Mouse (Mus musculus): ENCODE results near the gene Tmem211. TPM values are rescaled to one million over a fixed set of nuclear protein-coding genes. Genes with fewer than 3 reads are reported as not detected.

Gene Tmem211
- 0.07 and 0.09 TPM in 2 replicates for polyA plus RNA-seq (2012; rRNA removed)

DNA sequence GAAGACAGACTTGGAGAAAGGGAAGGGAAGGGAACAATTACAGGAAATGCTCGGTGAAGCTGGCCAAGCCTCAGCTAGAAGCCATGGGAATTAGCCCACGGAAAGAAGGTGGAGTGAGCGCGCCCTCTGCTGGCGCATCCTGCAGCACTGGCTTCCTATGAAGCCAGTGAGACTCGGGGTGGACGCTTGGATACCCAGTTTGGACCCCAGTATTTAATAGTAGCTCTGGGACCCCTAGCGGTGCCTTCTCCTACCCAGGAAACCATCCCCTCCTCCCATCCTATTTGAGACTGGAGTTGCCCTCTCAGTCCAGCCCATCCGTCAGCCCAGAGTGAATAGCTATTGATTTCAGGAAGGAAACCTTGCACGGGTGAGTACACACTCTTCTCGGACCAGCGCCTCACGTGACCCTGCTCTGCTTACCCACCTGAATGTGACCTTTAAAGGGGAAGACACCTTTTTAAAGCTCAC, at the start of gene Tmem211:
Tmem211 (plus strand) TSS at position 278 of the 471 bp plus-strand sequence.
- DNase-seq (ENCODE audit: low read depth) = peak; percentile 94
- TF ChIP-seq CTCF (IDR thresholded peaks at IDR 0.05; ENCODE audit: borderline replicate concordance, extremely low read depth, insufficient read depth, insufficient read length) (peak; percentile 99), POLR2A (IDR thresholded peaks at IDR 0.05; ENCODE audit: borderline replicate concordance, extremely low read depth, insufficient read depth, insufficient read length, poor library complexity, severe bottlenecking) (no peak)

DNA sequence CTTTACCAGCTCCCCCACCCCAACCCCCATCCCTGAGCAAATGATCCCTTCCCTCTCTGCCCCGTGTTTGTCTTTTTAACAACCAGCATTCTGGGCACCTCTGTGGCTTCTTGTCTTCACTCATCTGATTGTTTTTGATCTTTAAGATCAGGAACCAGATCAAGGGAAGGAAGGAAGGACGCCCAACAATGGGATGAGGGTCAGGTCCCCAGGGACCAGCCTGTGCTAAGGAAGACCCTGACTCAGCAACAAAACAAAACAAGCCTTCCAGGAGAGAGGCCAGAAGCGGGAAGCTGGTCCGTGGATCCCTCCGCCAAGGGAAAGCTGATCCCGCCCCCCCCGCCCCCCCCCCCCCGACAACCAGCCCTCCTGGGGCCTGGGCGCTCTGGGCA, 47.3 kb upstream of the Tmem211 start:
- TF ChIP-seq CTCF (IDR thresholded peaks at IDR 0.05; ENCODE audit: borderline replicate concordance, extremely low read depth, insufficient read depth, insufficient read length) (no peak), POLR2A (IDR thresholded peaks at IDR 0.05; ENCODE audit: borderline replicate concordance, extremely low read depth, insufficient read depth, insufficient read length, poor library complexity, severe bottlenecking) (no peak)
- DNase-seq (ENCODE audit: low read depth) = peak; percentile 32

DNA sequence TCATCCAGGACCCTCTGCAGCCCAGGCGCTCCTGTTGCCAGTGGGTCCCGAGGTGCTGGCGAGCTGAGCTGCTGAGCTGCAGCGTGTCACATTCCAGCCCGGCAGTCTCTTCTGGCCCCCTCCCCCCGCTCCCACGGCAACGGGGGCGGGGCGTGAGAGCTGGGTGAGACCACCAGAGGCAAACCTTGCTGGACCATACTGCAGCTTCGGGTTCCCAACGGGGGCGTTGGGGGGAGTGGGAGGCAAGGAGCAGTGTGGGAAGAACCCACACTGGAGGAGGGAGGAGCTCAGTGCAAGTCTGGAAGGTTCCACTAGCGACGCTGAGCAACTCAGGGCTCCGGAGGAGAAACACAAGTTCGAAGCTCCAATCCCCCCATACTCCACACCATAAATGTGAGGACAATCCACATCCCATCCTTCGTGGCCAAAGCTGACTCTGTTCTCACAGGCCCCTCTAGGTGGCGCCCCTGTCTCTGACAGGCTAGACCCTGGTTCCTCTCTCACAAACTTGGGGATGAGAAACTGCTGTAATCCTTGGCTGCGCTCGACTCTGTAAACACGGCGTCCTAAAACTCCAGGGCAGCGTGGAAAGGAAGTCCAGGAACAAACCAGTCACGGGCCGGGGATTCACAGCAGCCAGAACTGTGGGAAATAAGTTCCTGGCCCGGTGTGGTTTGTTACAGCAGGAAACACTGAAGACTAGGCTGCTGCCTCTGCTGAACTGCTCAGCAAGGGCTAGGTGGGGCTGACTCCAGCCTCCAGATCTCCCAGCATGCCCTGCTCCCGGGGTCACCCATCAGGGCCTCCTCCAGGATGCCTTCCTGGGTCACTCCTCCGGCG, 46.6 kb upstream of the Tmem211 start:
- no peak for TF ChIP-seq POLR2A (IDR thresholded peaks at IDR 0.05; ENCODE audit: borderline replicate concordance, extremely low read depth, insufficient read depth, insufficient read length, poor library complexity, severe bottlenecking)
- peak; percentile 87 for TF ChIP-seq CTCF (IDR thresholded peaks at IDR 0.05; ENCODE audit: borderline replicate concordance, extremely low read depth, insufficient read depth, insufficient read length)
- peak; percentile 90 for DNase-seq (ENCODE audit: low read depth)

DNA sequence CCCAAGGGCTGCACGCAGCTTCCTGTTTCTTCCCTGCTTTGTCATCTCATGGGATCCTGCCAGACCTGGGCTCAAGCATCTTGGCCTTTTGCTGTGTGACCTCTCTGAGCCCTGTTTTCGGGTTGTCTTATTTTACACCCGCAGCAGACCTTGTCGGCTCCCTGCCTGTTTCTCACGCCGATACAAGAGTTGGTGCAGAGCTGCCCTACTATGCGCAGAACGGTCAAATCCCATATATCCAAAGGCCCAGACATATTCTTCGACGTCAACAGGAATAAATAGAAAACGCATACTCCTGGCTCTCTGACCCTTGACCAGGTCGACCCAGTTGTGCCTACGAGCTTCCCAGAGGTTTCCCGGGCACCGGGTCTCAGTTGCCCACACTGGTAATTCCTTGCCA, 46.0 kb upstream of the Tmem211 start:
- no peak for TF ChIP-seq POLR2A (IDR thresholded peaks at IDR 0.05; ENCODE audit: borderline replicate concordance, extremely low read depth, insufficient read depth, insufficient read length, poor library complexity, severe bottlenecking)
- no peak for DNase-seq (ENCODE audit: low read depth)

DNA sequence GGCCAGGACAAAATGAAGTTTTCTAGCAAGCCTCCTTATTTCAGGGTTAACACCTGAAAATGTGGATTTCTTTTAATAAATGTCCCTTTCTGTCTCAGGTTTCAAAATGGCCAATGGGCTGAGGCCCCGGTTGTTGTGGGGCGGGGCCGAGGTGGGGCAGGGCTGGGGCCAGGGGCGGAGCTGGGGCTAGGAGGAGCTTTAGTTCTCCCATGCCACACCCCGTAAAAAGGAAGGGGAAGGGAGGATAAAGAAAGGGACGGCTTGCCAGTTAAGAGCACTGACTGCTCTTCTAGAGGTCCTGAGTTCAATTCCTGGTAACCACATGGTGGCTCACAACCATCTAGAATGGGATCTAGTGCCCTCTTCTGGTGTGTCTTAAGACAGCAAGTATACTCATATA, 45.3 kb upstream of the Tmem211 start:
- DNase-seq (ENCODE audit: low read depth) = no peak
- TF ChIP-seq POLR2A (IDR thresholded peaks at IDR 0.05; ENCODE audit: borderline replicate concordance, extremely low read depth, insufficient read depth, insufficient read length, poor library complexity, severe bottlenecking) (no peak), CTCF (IDR thresholded peaks at IDR 0.05; ENCODE audit: borderline replicate concordance, extremely low read depth, insufficient read depth, insufficient read length) (no peak)

DNA sequence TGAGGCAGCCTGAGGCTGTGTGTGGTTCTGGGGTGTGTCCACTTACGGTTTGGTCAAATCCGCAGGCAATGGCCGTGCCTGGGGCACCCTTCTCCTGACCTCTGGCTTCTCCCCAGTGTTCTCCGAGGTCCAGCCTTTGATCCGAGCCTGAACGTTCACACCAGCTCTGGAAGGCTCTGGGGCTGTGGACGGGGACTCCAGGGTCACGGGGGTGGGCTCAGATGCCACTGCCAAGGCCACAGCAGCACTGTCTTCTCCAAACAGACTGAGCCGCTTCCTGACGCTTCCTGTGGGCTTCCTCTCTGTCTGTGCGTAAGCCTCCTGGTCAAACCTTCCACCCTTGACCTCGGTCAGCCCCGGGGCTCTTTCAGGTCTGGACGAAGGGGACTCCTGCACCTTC, 36.2 kb upstream of the Tmem211 start:
- TF ChIP-seq CTCF (IDR thresholded peaks at IDR 0.05; ENCODE audit: borderline replicate concordance, extremely low read depth, insufficient read depth, insufficient read length) = no peak
- no peak for TF ChIP-seq POLR2A (IDR thresholded peaks at IDR 0.05; ENCODE audit: borderline replicate concordance, extremely low read depth, insufficient read depth, insufficient read length, poor library complexity, severe bottlenecking)
- no peak for DNase-seq (ENCODE audit: low read depth)

DNA sequence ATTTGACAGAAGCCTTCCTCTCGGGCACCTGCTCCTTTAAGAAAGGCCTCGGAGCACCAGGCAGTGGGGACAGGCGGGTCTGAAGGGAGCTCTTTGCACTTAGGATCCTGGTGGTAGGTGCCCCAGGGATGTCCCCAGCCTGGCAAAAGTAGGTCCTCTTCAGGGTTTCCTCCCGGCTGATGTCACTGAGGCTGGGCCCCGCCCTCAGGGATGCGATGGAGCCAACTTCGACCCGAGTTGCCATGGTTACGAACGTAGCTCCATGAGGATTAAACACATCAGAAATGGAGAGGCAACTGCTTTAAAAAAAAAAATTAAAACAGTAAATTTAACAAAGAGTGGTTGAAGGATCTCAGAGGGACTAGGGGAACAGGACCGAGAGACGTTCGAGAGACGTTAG, 34.8 kb upstream of the Tmem211 start:
- TF ChIP-seq CTCF (IDR thresholded peaks at IDR 0.05; ENCODE audit: borderline replicate concordance, extremely low read depth, insufficient read depth, insufficient read length) (no peak), POLR2A (IDR thresholded peaks at IDR 0.05; ENCODE audit: borderline replicate concordance, extremely low read depth, insufficient read depth, insufficient read length, poor library complexity, severe bottlenecking) (no peak)
- peak; percentile 51 for DNase-seq (ENCODE audit: low read depth)

DNA sequence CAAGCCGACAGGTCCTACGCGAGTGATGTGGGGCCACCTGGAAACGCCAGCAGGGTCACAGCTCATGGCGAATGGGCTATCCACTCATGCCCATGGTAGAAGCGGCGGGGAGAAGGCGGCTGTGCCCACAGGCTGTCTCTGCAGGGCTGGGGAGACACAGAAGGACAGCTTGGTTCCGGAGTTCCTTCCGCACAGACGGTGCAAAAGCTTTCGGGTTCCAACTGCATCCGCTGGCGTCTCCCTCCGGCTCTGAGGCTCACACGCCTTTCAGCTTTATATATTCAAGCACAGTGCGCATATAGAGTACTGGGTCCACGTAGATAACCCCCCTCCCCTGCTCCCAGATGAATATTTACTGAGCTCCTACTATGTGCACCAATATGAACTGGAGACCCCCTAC, 32.9 kb upstream of the Tmem211 start:
- DNase-seq (ENCODE audit: low read depth) = no peak
- no peak for TF ChIP-seq POLR2A (IDR thresholded peaks at IDR 0.05; ENCODE audit: borderline replicate concordance, extremely low read depth, insufficient read depth, insufficient read length, poor library complexity, severe bottlenecking)
- TF ChIP-seq CTCF (IDR thresholded peaks at IDR 0.05; ENCODE audit: borderline replicate concordance, extremely low read depth, insufficient read depth, insufficient read length) = no peak

DNA sequence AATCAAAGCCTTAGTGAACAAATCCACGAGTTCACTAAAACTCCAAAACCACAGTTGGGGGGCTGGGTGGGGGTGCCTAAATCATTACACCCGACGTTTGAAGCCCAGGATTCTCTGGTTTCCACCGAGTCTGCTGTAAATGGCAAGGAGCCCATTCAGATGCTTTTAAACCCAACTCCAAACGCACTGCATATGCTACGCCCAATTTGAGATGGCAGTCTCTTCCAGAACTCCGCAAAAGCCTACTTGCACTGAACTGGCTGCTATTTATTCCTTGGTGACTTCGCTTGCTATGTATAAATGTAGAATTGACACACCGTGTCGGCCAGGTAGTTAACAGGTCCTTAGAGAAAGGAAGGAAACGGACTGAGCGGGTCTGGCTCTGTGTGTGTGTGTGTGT, 31.3 kb upstream of the Tmem211 start:
- TF ChIP-seq POLR2A (IDR thresholded peaks at IDR 0.05; ENCODE audit: borderline replicate concordance, extremely low read depth, insufficient read depth, insufficient read length, poor library complexity, severe bottlenecking) = no peak
- no peak for TF ChIP-seq CTCF (IDR thresholded peaks at IDR 0.05; ENCODE audit: borderline replicate concordance, extremely low read depth, insufficient read depth, insufficient read length)
- DNase-seq (ENCODE audit: low read depth) = peak; percentile 66

DNA sequence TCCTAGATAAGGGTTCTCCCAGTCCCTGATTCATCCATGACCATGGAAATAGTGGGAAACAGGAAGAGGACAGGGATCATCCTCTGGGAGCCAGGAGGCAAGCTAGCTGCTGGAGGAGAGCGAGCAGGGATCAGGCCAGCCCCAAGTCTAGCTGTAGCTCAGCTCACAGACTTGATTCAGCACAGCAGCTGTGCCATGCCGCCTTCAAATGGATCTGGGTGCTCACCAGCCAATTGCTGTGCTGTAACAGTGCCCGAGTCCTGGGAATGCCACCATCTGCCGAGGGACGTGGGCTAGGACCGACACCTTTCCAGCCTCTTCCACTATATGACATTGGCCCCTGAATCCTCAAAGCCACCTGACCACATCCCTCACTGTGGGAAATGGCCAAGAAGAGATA, 30.8 kb upstream of the Tmem211 start:
- no peak for TF ChIP-seq POLR2A (IDR thresholded peaks at IDR 0.05; ENCODE audit: borderline replicate concordance, extremely low read depth, insufficient read depth, insufficient read length, poor library complexity, severe bottlenecking)
- no peak for TF ChIP-seq CTCF (IDR thresholded peaks at IDR 0.05; ENCODE audit: borderline replicate concordance, extremely low read depth, insufficient read depth, insufficient read length)
- peak; percentile 37 for DNase-seq (ENCODE audit: low read depth)

DNA sequence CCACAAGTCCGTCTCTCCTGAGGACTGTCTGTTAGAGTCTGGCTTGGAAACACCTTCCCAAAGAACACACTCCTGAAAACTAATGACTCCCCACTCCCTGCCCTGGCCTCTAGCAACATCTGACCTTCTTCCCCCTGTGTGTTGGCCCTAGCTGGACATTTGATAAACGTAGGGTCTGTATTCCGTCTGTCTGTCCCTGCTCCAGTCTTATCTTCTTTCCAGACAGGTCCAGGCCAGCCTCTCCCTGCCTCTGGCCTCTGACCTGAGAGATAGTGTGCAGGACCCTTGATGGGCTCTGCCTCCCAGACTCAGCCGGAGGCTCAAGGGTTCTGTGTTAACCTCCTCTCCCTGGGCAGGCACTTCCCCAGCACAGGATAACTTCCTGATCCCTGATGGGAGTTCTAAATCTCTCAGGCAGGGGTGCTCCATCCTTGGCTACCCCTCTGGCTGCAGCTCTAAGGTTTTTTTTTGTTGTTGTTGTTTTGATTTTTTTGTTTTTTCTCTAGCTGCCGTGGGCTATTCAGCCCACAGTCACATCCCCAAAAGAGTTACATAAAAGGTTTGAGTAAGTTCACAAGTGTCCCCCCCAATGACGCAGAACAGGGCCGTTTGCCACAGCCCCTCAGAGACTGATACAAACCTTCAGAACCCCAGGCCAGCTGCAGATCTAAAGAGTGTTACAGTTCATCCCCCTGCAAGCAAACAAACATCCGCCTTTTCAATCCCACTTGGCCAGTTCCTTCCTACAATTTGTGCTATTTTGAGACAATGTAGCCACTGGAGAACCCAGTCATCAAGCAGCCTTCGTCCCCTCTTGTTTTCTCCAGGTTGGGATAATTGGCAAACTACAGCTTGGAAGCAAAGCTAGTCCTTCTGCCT, 29.6 kb upstream of the Tmem211 start:
- TF ChIP-seq CTCF (IDR thresholded peaks at IDR 0.05; ENCODE audit: borderline replicate concordance, extremely low read depth, insufficient read depth, insufficient read length) (no peak), POLR2A (IDR thresholded peaks at IDR 0.05; ENCODE audit: borderline replicate concordance, extremely low read depth, insufficient read depth, insufficient read length, poor library complexity, severe bottlenecking) (no peak)
- DNase-seq (ENCODE audit: low read depth) = no peak

Measured in brain, embryonic 14.5 days (tissue).